Mouse (Mus musculus) CH12.LX (cell line): ENCODE data around the gene Mvb12b. TPM values are rescaled to one million over a fixed set of nuclear protein-coding genes. Genes with fewer than 3 reads are reported as not detected.

Experiments used
- DNase-seq: peaks from one replicate; pipeline ENCODE4 v3.0.0-alpha.2; 2013; ENCODE audit errors: extremely low read depth
- H3K27ac ChIP-seq: 2 replicates; pipeline ENCODE4 v1.5.1; 2012; ENCODE audit warnings: low read depth, mild to moderate bottlenecking, control low read depth, moderate library complexity; ENCODE audit not compliant: insufficient read depth
- H3K27me3 ChIP-seq: replicated peaks from 2 replicates; pipeline ENCODE3; 2012; ENCODE audit warnings: inconsistent platforms
- H3K36me3 ChIP-seq, 2 experiments: replicated peaks in 1 of 2; 2 replicates each; pipeline versions ENCODE3 to v1.6.1; 2012; ENCODE audit warnings: inconsistent platforms in 1 of 2, low read length in 1 of 2, mild to moderate bottlenecking in 1 of 2, mixed read lengths in 1 of 2, moderate library complexity in 1 of 2; ENCODE audit not compliant: control insufficient read depth in 1 of 2, insufficient read depth in 1 of 2
- H3K4me1 ChIP-seq, 2 experiments: 2 replicates each; pipeline ENCODE4 v1.6.1; 2012; ENCODE audit warnings: inconsistent platforms in 1 of 2, moderate library complexity in 1 of 2; ENCODE audit not compliant: insufficient read depth in 2 of 2, control insufficient read depth in 1 of 2
- H3K4me2 ChIP-seq: 2 replicates; pipeline ENCODE4 v1.6.1; 2012; ENCODE audit warnings: low read depth, mild to moderate bottlenecking, control low read depth; ENCODE audit not compliant: poor library complexity, insufficient read depth, severe bottlenecking
- H3K4me3 ChIP-seq, 3 experiments: fragments of 150-350 bp in 1 of 3; sonication (generic) in 1 of 3; replicated peaks in 1 of 3; 2 replicates each; pipeline versions ENCODE3 to v1.5.1; 2011 to 2012; ENCODE audit warnings: low read depth in 2 of 3, low read length in 2 of 3, mild to moderate bottlenecking in 2 of 3, moderate library complexity in 2 of 3, control low read depth in 1 of 3, improper control_type of control experiment in 1 of 3, inconsistent platforms in 1 of 3, mixed read lengths in 1 of 3; ENCODE audit not compliant: poor library complexity in 1 of 3
- H3K79me2 ChIP-seq: replicated peaks from 2 replicates; pipeline ENCODE4 v1.6.1; 2012; ENCODE audit warnings: mild to moderate bottlenecking, moderate library complexity; ENCODE audit not compliant: control insufficient read depth, poor library complexity, insufficient read depth, severe bottlenecking; ENCODE audit errors: extremely low read depth
- H3K9ac ChIP-seq: 2 replicates; pipeline ENCODE4 v1.6.1; 2012; ENCODE audit warnings: low read depth, mild to moderate bottlenecking, control low read depth, moderate library complexity; ENCODE audit not compliant: insufficient read depth
- H3K9me3 ChIP-seq: replicated peaks from 2 replicates; pipeline ENCODE3; 2012; ENCODE audit warnings: low read length, inconsistent platforms, mixed read lengths
- CHD1 ChIP-seq: IDR thresholded peaks from 2 replicates; pipeline ENCODE4 v1.6.1; 2012; ENCODE audit warnings: low read depth, low read length, improper control_type of control experiment, inconsistent platforms
- CHD2 ChIP-seq: IDR thresholded peaks from 2 replicates; pipeline ENCODE4 v1.6.1; 2011; ENCODE audit warnings: low read length, improper control_type of control experiment
- ELF1 ChIP-seq: IDR thresholded peaks from 2 replicates; pipeline ENCODE4 v1.6.1; 2014; ENCODE audit warnings: low read depth, mild to moderate bottlenecking, inconsistent platforms, low read length, improper control_type of control experiment
- EP300 ChIP-seq: IDR thresholded peaks from 2 replicates; pipeline ENCODE4 v1.6.1; 2011; ENCODE audit warnings: low read length, improper control_type of control experiment
- HCFC1 ChIP-seq: IDR thresholded peaks from 2 replicates; pipeline ENCODE4 v1.6.1; 2012; ENCODE audit warnings: low read depth, mild to moderate bottlenecking, inconsistent platforms, low read length, improper control_type of control experiment
- IRF4 ChIP-seq: IDR thresholded peaks from 2 replicates; pipeline ENCODE4 v1.6.1; 2014; ENCODE audit warnings: low read depth, mild to moderate bottlenecking, inconsistent platforms, low read length, improper control_type of control experiment
- JUND ChIP-seq: conservative IDR thresholded peaks from 2 replicates; pipeline ENCODE4 v1.6.1; 2011; ENCODE audit warnings: low read depth, low read length, improper control_type of control experiment
- KAT2A ChIP-seq: IDR thresholded peaks from 2 replicates; pipeline ENCODE4 v1.6.1; 2012; ENCODE audit warnings: low read length, improper control_type of control experiment, inconsistent platforms; ENCODE audit not compliant: insufficient replicate concordance
- MAX ChIP-seq: IDR thresholded peaks from 2 replicates; pipeline ENCODE4 v1.6.1; 2011; ENCODE audit warnings: low read length, improper control_type of control experiment
- MAZ ChIP-seq: IDR thresholded peaks from 2 replicates; pipeline ENCODE4 v1.6.1; 2012; ENCODE audit warnings: low read depth, mild to moderate bottlenecking, inconsistent platforms, low read length, improper control_type of control experiment, moderate library complexity
- MXI1 ChIP-seq: IDR thresholded peaks from 2 replicates; pipeline ENCODE4 v1.6.1; 2011; ENCODE audit warnings: mild to moderate bottlenecking, low read depth, low read length, improper control_type of control experiment
- MYC ChIP-seq: IDR thresholded peaks from 2 replicates; pipeline ENCODE4 v1.6.1; 2011; ENCODE audit warnings: low read depth, mild to moderate bottlenecking, improper control_type of control experiment, low read length
- NRF1 ChIP-seq: IDR thresholded peaks from 2 replicates; pipeline ENCODE4 v1.6.1; 2014; ENCODE audit warnings: low read depth, mild to moderate bottlenecking, inconsistent platforms, low read length, improper control_type of control experiment, moderate library complexity
- RCOR1 ChIP-seq: conservative IDR thresholded peaks from 2 replicates; pipeline ENCODE4 v1.6.1; 2012; ENCODE audit warnings: low read depth, mild to moderate bottlenecking, inconsistent platforms, low read length, improper control_type of control experiment
- SMC3 ChIP-seq: IDR thresholded peaks from 2 replicates; pipeline ENCODE4 v1.6.1; 2011; ENCODE audit warnings: low read depth, low read length, improper control_type of control experiment
- TBP ChIP-seq: conservative IDR thresholded peaks from 2 replicates; pipeline ENCODE4 v1.6.1; 2011; ENCODE audit warnings: low read depth, low read length, improper control_type of control experiment
- UBTF ChIP-seq: IDR thresholded peaks from 2 replicates; pipeline ENCODE4 v1.6.1; 2012; ENCODE audit warnings: low read depth, mild to moderate bottlenecking, inconsistent platforms, low read length, improper control_type of control experiment, moderate library complexity
- USF1 ChIP-seq: IDR thresholded peaks from 2 replicates; pipeline ENCODE4 v1.6.1; 2014; ENCODE audit warnings: low read depth, mild to moderate bottlenecking, inconsistent platforms, low read length, improper control_type of control experiment
- ZC3H11A ChIP-seq: IDR thresholded peaks from 2 replicates; pipeline ENCODE4 v1.6.1; 2012; ENCODE audit warnings: low read depth, mild to moderate bottlenecking, inconsistent platforms, low read length, improper control_type of control experiment
- ZNF384 ChIP-seq: IDR thresholded peaks from 2 replicates; pipeline ENCODE4 v1.6.1; 2012; ENCODE audit warnings: low read depth, low read length, improper control_type of control experiment, inconsistent platforms
- dilution Hi-C: fragments of 300-500 bp; cut with MboI; formaldehyde crosslinking; loops from 2 replicates; pipeline ENCODE4 v1.14.3; 2020; ENCODE audit warnings: low sequenced_read_pairs; ENCODE audit not compliant: extremely low pct_unique_long_range_greater_than_20kb, extremely low pct_ligation_motif_present
- in situ Hi-C: fragments of 300-500 bp; cut with MboI; formaldehyde crosslinking; loops from 3 replicates; pipeline ENCODE4 v1.14.3; 2019; ENCODE audit warnings: low sequenced_read_pairs, low pct_ligation_motif_present, low pct_unique_long_range_greater_than_20kb, mixed read lengths
- polyA plus RNA-seq: library from polyadenylated mRNA; unstranded; fragments of >175 nt; gene quantifications from 2 replicates; pipeline ENCODE4 v1.2.1, GENCODE M21; 2012; ENCODE audit warnings: low read depth; ENCODE audit not compliant: insufficient read length
- total RNA-seq, 2 experiments: library from RNA; depleted of rRNA; stranded (reverse); fragments of 300-350 nt in 1 of 2; fragments of >200 nt in 1 of 2; gene quantifications; 2 replicates each; pipeline ENCODE4 v1.2.3; 2012 to 2014

The Mvb12b gene
- total and polyA plus RNA-seq, 3 experiments = 3.0 to 16.7 (median 5.3) TPM

DNA sequence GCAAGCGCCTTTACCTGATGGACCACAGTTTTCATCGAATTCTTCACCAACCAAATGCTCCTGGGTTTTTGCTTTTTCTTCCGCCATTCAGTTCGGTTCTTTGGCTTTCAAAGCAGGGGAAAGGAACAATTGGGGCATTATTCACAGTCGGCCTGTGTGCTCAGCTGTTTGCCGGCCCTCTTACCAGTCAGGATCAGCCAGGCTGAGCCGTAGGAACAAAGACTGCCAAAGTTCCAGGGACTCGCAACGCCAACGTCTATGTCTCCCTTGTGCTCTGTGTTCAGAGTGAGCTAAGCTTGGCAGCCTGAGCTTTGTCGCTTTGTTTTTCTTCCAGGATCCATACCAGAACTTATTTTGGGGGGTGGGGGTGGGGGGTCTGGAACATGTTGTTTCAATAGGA, 28.9 kb upstream of the Mvb12b start:
- Histone ChIP-seq H3K9ac (no peak overlapping the region), H3K4me1 (peaks cover 14 to 30% of the 10 kb centered on the region in 2 experiments), H3K79me2 (no peaks in the 10 kb centered on the region), H3K27ac (no peak overlapping the region), H3K27me3 (no peaks in the 10 kb centered on the region), H3K4me2 (no peak overlapping the region), H3K36me3 (no peaks in the 10 kb centered on the region), H3K9me3 (no peaks in the 10 kb centered on the region), H3K4me3 (no peak overlapping the region)
- no peak for DNase-seq
- TF ChIP-seq ZC3H11A (no peak), IRF4 (no peak), NRF1 (no peak), UBTF (no peak), JUND (no peak), MAZ (no peak), ELF1 (no peak), USF1 (no peak), MAX (no peak), MXI1 (no peak), TBP (no peak), ZNF384 (no peak), HCFC1 (no peak), SMC3 (no peak), EP300 (no peak), RCOR1 (no peak), MYC (no peak)
- dilution Hi-C loops = no loop called here
- in situ Hi-C loops = no loop called here

DNA sequence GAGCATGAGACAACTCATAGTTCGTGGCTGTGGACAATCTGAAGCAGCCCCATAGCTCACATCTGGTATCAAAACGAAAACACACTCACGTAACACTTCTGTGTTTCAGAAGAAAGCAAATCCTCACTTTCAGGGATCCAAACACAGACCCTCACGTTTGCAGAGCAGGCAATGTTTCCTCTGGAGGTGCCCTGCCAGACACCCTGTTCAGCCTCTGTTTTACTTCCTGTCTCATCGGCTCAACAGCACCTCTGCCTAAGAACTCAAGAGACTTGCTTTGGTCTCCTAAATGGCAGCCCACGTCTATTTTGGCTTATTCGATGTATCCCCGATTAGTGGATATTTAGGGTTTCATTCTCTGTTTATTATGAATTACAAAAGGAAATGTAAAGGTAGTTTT, 27.3 kb upstream of the Mvb12b start:
- H3K27ac ChIP-seq = no peak overlapping the region
- dilution Hi-C loops = no loop called here

More for the DNA sequence above, 27.3 kb upstream of the Mvb12b start:
- H3K4me3 ChIP-seq = no peak overlapping the region
- H3K36me3 ChIP-seq = no peaks in the 10 kb centered on the region
- H3K4me1 ChIP-seq = peaks cover 14 to 22% of the 10 kb centered on the region in 2 experiments
- in situ Hi-C loops = no loop called here
- no peaks in the 10 kb centered on the region for H3K79me2 ChIP-seq
- TF ChIP-seq EP300 (no peak), KAT2A (no peak), UBTF (no peak), ELF1 (no peak), RCOR1 (no peak), ZNF384 (no peak), CHD2 (no peak), CHD1 (no peak)
- H3K9me3 ChIP-seq = peaks cover 4% of the 10 kb centered on the region
- no peak overlapping the region for H3K9ac ChIP-seq
- H3K27me3 ChIP-seq = no peaks in the 10 kb centered on the region
- no peak for DNase-seq
- H3K4me2 ChIP-seq = no peak overlapping the region
